Mouse (Mus musculus) mesoderm, embryonic 11.5 days (tissue): ENCODE results near the gene Ctnnbl1.

Experiments
- DNase-seq: peaks from one replicate; pipeline ENCODE4 v3.0.0-alpha.2; 2012; ENCODE audit warnings: low read depth, low spot score

The Ctnnbl1 gene

DNA sequence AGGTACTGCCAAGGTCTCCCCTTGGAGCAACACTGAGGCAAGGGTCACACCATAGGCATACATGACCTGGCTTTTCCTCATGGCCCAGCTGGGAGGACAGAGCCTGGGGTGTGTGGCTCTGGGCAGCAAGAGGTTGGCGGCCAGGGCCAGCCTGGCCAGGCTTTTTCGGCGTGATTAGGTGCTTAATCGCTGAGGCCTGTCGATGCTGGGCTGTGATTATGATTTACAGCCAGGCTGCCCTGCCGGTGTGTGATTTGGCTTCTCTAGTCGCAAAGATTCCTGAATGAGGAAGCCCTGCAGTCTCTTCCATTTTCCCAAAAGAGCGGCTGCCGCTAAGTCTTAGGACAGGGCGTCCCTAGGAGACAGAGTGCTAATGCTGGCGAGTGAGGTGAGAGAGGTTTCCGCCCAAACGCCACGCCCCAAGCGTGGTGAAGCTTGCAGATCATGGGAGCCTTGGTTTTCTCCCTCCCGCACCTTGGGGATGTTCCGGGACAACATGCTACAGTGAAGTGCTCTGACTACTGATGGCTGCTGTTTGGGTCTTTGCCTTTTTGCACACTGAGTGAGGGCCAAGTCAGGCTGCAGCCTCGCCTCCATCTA lies 203.5 kb downstream of the Ctnnbl1 start:
- DNase-seq = no peak
